Mouse (Mus musculus) CH12.LX (cell line): ENCODE results near the gene Zfp541. TPM values are rescaled to one million over a fixed set of nuclear protein-coding genes. Genes with fewer than 3 reads are reported as not detected.

ENCODE experiments used
- DNase-seq: peaks from one replicate; pipeline ENCODE4 v3.0.0-alpha.2; 2013; ENCODE audit errors: extremely low read depth
- H3K27ac ChIP-seq: 2 replicates; pipeline ENCODE4 v1.5.1; 2012; ENCODE audit warnings: low read depth, mild to moderate bottlenecking, control low read depth, moderate library complexity; ENCODE audit not compliant: insufficient read depth
- H3K27me3 ChIP-seq: replicated peaks from 2 replicates; pipeline ENCODE3; 2012; ENCODE audit warnings: inconsistent platforms
- H3K36me3 ChIP-seq, 2 experiments: replicated peaks in 1 of 2; 2 replicates each; pipeline versions ENCODE3 to v1.6.1; 2012; ENCODE audit warnings: inconsistent platforms in 1 of 2, low read length in 1 of 2, mild to moderate bottlenecking in 1 of 2, mixed read lengths in 1 of 2, moderate library complexity in 1 of 2; ENCODE audit not compliant: control insufficient read depth in 1 of 2, insufficient read depth in 1 of 2
- H3K4me1 ChIP-seq, 2 experiments: 2 replicates each; pipeline ENCODE4 v1.6.1; 2012; ENCODE audit warnings: inconsistent platforms in 1 of 2, moderate library complexity in 1 of 2; ENCODE audit not compliant: insufficient read depth in 2 of 2, control insufficient read depth in 1 of 2
- H3K4me2 ChIP-seq: 2 replicates; pipeline ENCODE4 v1.6.1; 2012; ENCODE audit warnings: low read depth, mild to moderate bottlenecking, control low read depth; ENCODE audit not compliant: poor library complexity, insufficient read depth, severe bottlenecking
- H3K4me3 ChIP-seq, 3 experiments: fragments of 150-350 bp in 1 of 3; sonication (generic) in 1 of 3; replicated peaks in 1 of 3; 2 replicates each; pipeline versions ENCODE3 to v1.5.1; 2011 to 2012; ENCODE audit warnings: low read depth in 2 of 3, low read length in 2 of 3, mild to moderate bottlenecking in 2 of 3, moderate library complexity in 2 of 3, control low read depth in 1 of 3, improper control_type of control experiment in 1 of 3, inconsistent platforms in 1 of 3, mixed read lengths in 1 of 3; ENCODE audit not compliant: poor library complexity in 1 of 3
- H3K79me2 ChIP-seq: replicated peaks from 2 replicates; pipeline ENCODE4 v1.6.1; 2012; ENCODE audit warnings: mild to moderate bottlenecking, moderate library complexity; ENCODE audit not compliant: control insufficient read depth, poor library complexity, insufficient read depth, severe bottlenecking; ENCODE audit errors: extremely low read depth
- H3K9ac ChIP-seq: 2 replicates; pipeline ENCODE4 v1.6.1; 2012; ENCODE audit warnings: low read depth, mild to moderate bottlenecking, control low read depth, moderate library complexity; ENCODE audit not compliant: insufficient read depth
- H3K9me3 ChIP-seq: replicated peaks from 2 replicates; pipeline ENCODE3; 2012; ENCODE audit warnings: low read length, inconsistent platforms, mixed read lengths
- BHLHE40 ChIP-seq: IDR thresholded peaks from 2 replicates; pipeline ENCODE4 v1.6.1; 2011; ENCODE audit warnings: mild to moderate bottlenecking, low read depth, low read length, improper control_type of control experiment
- CTCF ChIP-seq, 2 experiments: IDR thresholded peaks in 1 of 2; conservative IDR thresholded peaks in 1 of 2; 2 replicates each; pipeline ENCODE4 v1.5.1; 2011 to 2012; ENCODE audit warnings: low read depth in 2 of 2, low read length in 2 of 2, improper control_type of control experiment in 1 of 2, inconsistent platforms in 1 of 2, mild to moderate bottlenecking in 1 of 2, moderate library complexity in 1 of 2
- E2F4 ChIP-seq: IDR thresholded peaks from 2 replicates; pipeline ENCODE4 v1.6.1; 2011; ENCODE audit warnings: low read depth, low read length, improper control_type of control experiment; ENCODE audit not compliant: insufficient replicate concordance
- EP300 ChIP-seq: IDR thresholded peaks from 2 replicates; pipeline ENCODE4 v1.6.1; 2011; ENCODE audit warnings: low read length, improper control_type of control experiment
- GABPA ChIP-seq: IDR thresholded peaks from 2 replicates; pipeline ENCODE4 v1.6.1; 2012; ENCODE audit warnings: low read depth, low read length, improper control_type of control experiment, inconsistent platforms; ENCODE audit not compliant: insufficient replicate concordance
- IRF4 ChIP-seq: IDR thresholded peaks from 2 replicates; pipeline ENCODE4 v1.6.1; 2014; ENCODE audit warnings: low read depth, mild to moderate bottlenecking, inconsistent platforms, low read length, improper control_type of control experiment
- MAFK ChIP-seq: IDR thresholded peaks from 2 replicates; pipeline ENCODE4 v1.6.1; 2011; ENCODE audit warnings: low read length, improper control_type of control experiment; ENCODE audit not compliant: insufficient replicate concordance
- MAX ChIP-seq: IDR thresholded peaks from 2 replicates; pipeline ENCODE4 v1.6.1; 2011; ENCODE audit warnings: low read length, improper control_type of control experiment
- NELFE ChIP-seq: IDR thresholded peaks from 2 replicates; pipeline ENCODE4 v1.6.1; 2011; ENCODE audit warnings: low read depth, low read length, improper control_type of control experiment
- POLR2A ChIP-seq: IDR thresholded peaks from 2 replicates; pipeline ENCODE4 v1.6.1; 2011; ENCODE audit warnings: low read depth, mild to moderate bottlenecking, improper control_type of control experiment, low read length
- RAD21 ChIP-seq: IDR thresholded peaks from 2 replicates; pipeline ENCODE4 v1.6.1; 2011; ENCODE audit warnings: low read depth, mild to moderate bottlenecking, low read length, improper control_type of control experiment, moderate library complexity
- RCOR1 ChIP-seq: conservative IDR thresholded peaks from 2 replicates; pipeline ENCODE4 v1.6.1; 2012; ENCODE audit warnings: low read depth, mild to moderate bottlenecking, inconsistent platforms, low read length, improper control_type of control experiment
- SIN3A ChIP-seq: IDR thresholded peaks from 2 replicates; pipeline ENCODE4 v1.6.1; 2012; ENCODE audit warnings: low read length, improper control_type of control experiment, inconsistent platforms
- TBP ChIP-seq: conservative IDR thresholded peaks from 2 replicates; pipeline ENCODE4 v1.6.1; 2011; ENCODE audit warnings: low read depth, low read length, improper control_type of control experiment
- TCF12 ChIP-seq: IDR thresholded peaks from 2 replicates; pipeline ENCODE4 v1.6.1; 2014; ENCODE audit warnings: low read depth, mild to moderate bottlenecking, inconsistent platforms, low read length, improper control_type of control experiment
- UBTF ChIP-seq: IDR thresholded peaks from 2 replicates; pipeline ENCODE4 v1.6.1; 2012; ENCODE audit warnings: low read depth, mild to moderate bottlenecking, inconsistent platforms, low read length, improper control_type of control experiment, moderate library complexity
- ZKSCAN1 ChIP-seq: IDR thresholded peaks from 2 replicates; pipeline ENCODE4 v1.6.1; 2012; ENCODE audit warnings: low read depth, inconsistent platforms, low read length, improper control_type of control experiment, borderline replicate concordance
- ZMIZ1 ChIP-seq: IDR thresholded peaks from 2 replicates; pipeline ENCODE4 v1.6.1; 2012; ENCODE audit warnings: low read depth, mild to moderate bottlenecking, inconsistent platforms, low read length, improper control_type of control experiment
- dilution Hi-C: fragments of 300-500 bp; cut with MboI; formaldehyde crosslinking; loops from 2 replicates; pipeline ENCODE4 v1.14.3; 2020; ENCODE audit warnings: low sequenced_read_pairs; ENCODE audit not compliant: extremely low pct_unique_long_range_greater_than_20kb, extremely low pct_ligation_motif_present
- in situ Hi-C: fragments of 300-500 bp; cut with MboI; formaldehyde crosslinking; loops from 3 replicates; pipeline ENCODE4 v1.14.3; 2019; ENCODE audit warnings: low sequenced_read_pairs, low pct_ligation_motif_present, low pct_unique_long_range_greater_than_20kb, mixed read lengths
- polyA plus RNA-seq: library from polyadenylated mRNA; unstranded; fragments of >175 nt; gene quantifications from 2 replicates; pipeline ENCODE4 v1.2.1, GENCODE M21; 2012; ENCODE audit warnings: low read depth; ENCODE audit not compliant: insufficient read length
- total RNA-seq, 2 experiments: library from RNA; depleted of rRNA; stranded (reverse); fragments of 300-350 nt in 1 of 2; fragments of >200 nt in 1 of 2; gene quantifications; 2 replicates each; pipeline ENCODE4 v1.2.3; 2012 to 2014

Zfp541 gene
- total and polyA plus RNA-seq, 3 experiments = 0.08 to 0.12 TPM; not detected in 1

DNA sequence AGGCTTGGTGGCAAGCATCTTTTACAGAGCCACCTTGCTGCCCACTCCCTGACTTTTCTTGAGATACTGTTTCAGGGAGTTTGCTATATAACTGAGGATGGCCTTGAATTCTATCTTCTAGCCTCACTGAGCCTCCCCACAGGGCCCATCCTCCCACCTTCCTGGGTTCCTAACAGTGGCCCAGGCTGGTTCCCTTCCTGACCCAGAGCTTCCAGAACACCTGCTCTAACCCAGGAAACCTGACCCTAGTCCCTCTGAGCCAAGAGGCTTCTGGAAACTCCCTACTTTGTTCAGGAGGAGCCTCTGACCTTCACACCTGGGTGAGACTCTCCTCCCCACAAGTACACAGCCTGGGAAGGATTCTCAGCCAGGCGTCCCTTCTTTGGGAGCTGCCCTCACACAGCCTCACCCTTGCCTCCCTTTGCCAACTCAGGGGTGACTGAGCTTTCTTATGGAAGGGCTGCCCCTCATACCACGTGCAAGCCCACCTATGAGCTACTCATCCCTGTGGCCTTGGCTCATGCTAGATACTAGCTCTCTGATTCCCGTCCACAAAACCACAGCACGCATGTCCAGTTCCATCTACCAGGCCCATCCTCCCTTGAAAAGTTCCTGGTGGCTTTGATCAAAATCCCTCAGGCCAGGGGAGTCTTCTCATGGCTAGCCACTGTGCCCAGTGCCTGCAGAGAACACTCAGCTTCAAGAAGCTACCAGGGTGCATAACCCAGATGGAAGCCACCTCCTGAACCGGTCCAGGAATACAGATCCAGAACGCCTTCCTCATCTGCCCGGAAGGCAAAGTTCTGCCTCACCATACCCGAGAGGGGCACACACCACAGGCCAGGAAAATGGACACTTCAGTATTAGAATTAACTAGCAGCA is 27.8 kb upstream of the Zfp541 start:
- dilution Hi-C loops = no loop called here
- Histone ChIP-seq H3K9me3 (no peaks in the 10 kb centered on the region), H3K27ac (no peak overlapping the region), H3K79me2 (peaks cover 63% of the 10 kb centered on the region), H3K27me3 (no peaks in the 10 kb centered on the region), H3K36me3 (peaks cover 4 to 48% of the 10 kb centered on the region in 2 experiments), H3K4me1 (peaks cover 7 to 27% of the 10 kb centered on the region in 2 experiments), H3K9ac (no peak overlapping the region), H3K4me2 (no peak overlapping the region), H3K4me3 (no peak overlapping the region)
- no peak for DNase-seq
- in situ Hi-C loops = no loop called here
- TF ChIP-seq TCF12 (no peak), ZMIZ1 (no peak), POLR2A (no peak), EP300 (no peak), IRF4 (no peak), BHLHE40 (no peak), RCOR1 (no peak), E2F4 (no peak), SIN3A (no peak), MAX (no peak), UBTF (no peak)

DNA sequence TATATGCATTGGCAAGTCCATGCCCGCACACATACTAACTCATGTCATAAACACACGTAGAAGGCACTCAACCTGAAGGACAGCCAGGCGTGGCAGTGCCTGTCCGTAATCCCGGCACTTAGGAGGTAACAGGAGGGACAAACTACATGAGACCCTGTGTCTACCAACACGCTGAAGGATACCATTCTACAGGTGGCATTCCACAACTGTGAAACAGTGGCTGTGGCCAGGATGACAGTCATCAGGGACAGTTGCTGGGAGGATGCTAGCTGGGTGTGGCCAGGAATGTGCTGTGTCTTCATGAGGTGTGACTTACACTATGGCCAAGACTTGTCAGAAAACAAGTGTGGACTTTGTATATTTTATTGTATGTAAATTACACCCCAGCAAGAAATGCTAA is 24.6 kb upstream of the Zfp541 start:
- Histone ChIP-seq H3K36me3 (peaks cover 4 to 46% of the 10 kb centered on the region in 2 experiments), H3K27me3 (no peaks in the 10 kb centered on the region)
- dilution Hi-C loops = no loop called here

GRCm38 (mm10) chr7:16039363-16039762 is 22.3 kb upstream of the Zfp541 start:
- peaks cover 5 to 57% of the 10 kb centered on the region in 2 experiments; a peak in 3 of 4 replicates for H3K4me1 ChIP-seq
- H3K4me2 ChIP-seq = no peak overlapping the region
- peaks cover 10 to 50% of the 10 kb centered on the region in 2 experiments for H3K36me3 ChIP-seq
- no peaks in the 10 kb centered on the region for H3K9me3 ChIP-seq
- in situ Hi-C loops = no loop called here
- H3K9ac ChIP-seq = no peak overlapping the region
- no peak overlapping the region for H3K4me3 ChIP-seq
- H3K27ac ChIP-seq = no peak overlapping the region
- no peak for TF ChIP-seq RAD21
- TF ChIP-seq NELFE = no peak
- H3K79me2 ChIP-seq = peaks cover 74% of the 10 kb centered on the region
- dilution Hi-C loops = no loop called here
- H3K27me3 ChIP-seq = no peaks in the 10 kb centered on the region
- DNase-seq = no peak

More for the DNA sequence above, 24.6 kb upstream of the Zfp541 start:
- Histone ChIP-seq H3K27ac (no peak overlapping the region), H3K79me2 (peaks cover 65% of the 10 kb centered on the region), H3K9me3 (no peaks in the 10 kb centered on the region), H3K4me1 (peaks cover 7 to 52% of the 10 kb centered on the region in 2 experiments), H3K4me2 (no peak overlapping the region), H3K4me3 (no peak overlapping the region), H3K9ac (no peak overlapping the region)
- TF ChIP-seq MAFK = no peak
- TF ChIP-seq TBP = no peak
- no peak for TF ChIP-seq GABPA
- no peak for TF ChIP-seq CTCF (conservative IDR thresholded peaks at IDR 0.05 in 1 of 2, IDR thresholded peaks at IDR 0.05 in 1 of 2; ENCODE audit: low read depth in 2 of 2, low read length in 2 of 2)
- no peak for TF ChIP-seq ZKSCAN1
- DNase-seq = no peak
- in situ Hi-C loops = no loop called here
